Mouse (Mus musculus): ENCODE data around the gene Gpatch4.

GRCm38 (mm10) chr3:87995331-87995730 is 47.6 kb upstream of the Gpatch4 start:
- TF ChIP-seq RAD21 (IDR thresholded peaks at IDR 0.05; ENCODE audit: low read depth, low read length) (no peak), JUN (IDR thresholded peaks at IDR 0.05; ENCODE audit: insufficient read depth, low read depth, low read length) (no peak), USF1 (IDR thresholded peaks at IDR 0.05; ENCODE audit: low read depth, low read length) (no peak), EP300 (IDR thresholded peaks at IDR 0.05; ENCODE audit: low read length) (no peak), CTCF (conservative IDR thresholded peaks at IDR 0.05 in 1 of 2, IDR thresholded peaks at IDR 0.05 in 1 of 2; ENCODE audit: low read depth in 2 of 2, low read length in 2 of 2) (no peak), POLR2A (IDR thresholded peaks at IDR 0.05; ENCODE audit: low read depth, low read length) (no peak), BHLHE40 (IDR thresholded peaks at IDR 0.05; ENCODE audit: low read depth, low read length) (no peak), CHD1 (IDR thresholded peaks at IDR 0.05; ENCODE audit: low read depth, low read length) (no peak), E2F4 (IDR thresholded peaks at IDR 0.05; ENCODE audit: insufficient replicate concordance, low read depth, low read length) (no peak), ELF1 (IDR thresholded peaks at IDR 0.05; ENCODE audit: low read depth, low read length) (no peak), NELFE (IDR thresholded peaks at IDR 0.05; ENCODE audit: low read depth, low read length) (no peak), HCFC1 (IDR thresholded peaks at IDR 0.05; ENCODE audit: low read depth, low read length) (no peak), KAT2A (IDR thresholded peaks at IDR 0.05; ENCODE audit: insufficient replicate concordance, low read length) (no peak), MAZ (IDR thresholded peaks at IDR 0.05; ENCODE audit: low read depth, low read length) (no peak)
